Mouse (Mus musculus) cerebellum, adult 2 months (tissue): ENCODE data around the gene Cbr3. TPM values are rescaled to one million over a fixed set of nuclear protein-coding genes. Genes with fewer than 3 reads are reported as not detected.
A peak's percentile ranks its signal among the peaks of the same experiment; 100 is the strongest.

Experiments
- DNase-seq, 2 experiments: peaks; one replicate each; pipeline ENCODE4 v3.0.0; 2021
- H3K27ac ChIP-seq: fragments of 200-500 bp; 2 replicates; pipeline ENCODE4 v1.5.1; 2012; ENCODE audit warnings: low read length, control low read depth, inconsistent platforms; ENCODE audit not compliant: insufficient read depth
- H3K27me3 ChIP-seq: fragments of 200-500 bp; 2 replicates; pipeline ENCODE4 v1.6.1; 2012; ENCODE audit warnings: inconsistent platforms, mild to moderate bottlenecking, low read length, moderate library complexity; ENCODE audit not compliant: control insufficient read depth, insufficient read depth
- H3K4me1 ChIP-seq: fragments of 200-500 bp; 2 replicates; pipeline ENCODE4 v1.6.1; 2011; ENCODE audit warnings: low read length; ENCODE audit not compliant: control insufficient read depth, insufficient read depth
- H3K4me3 ChIP-seq: fragments of 200-500 bp; replicated peaks from 2 replicates; pipeline ENCODE3; 2011; ENCODE audit warnings: mild to moderate bottlenecking, low read depth, low read length, control low read depth; ENCODE audit not compliant: insufficient read depth
- CTCF ChIP-seq: fragments of 200-500 bp; IDR thresholded peaks from 2 replicates; pipeline ENCODE4 v1.5.1; 2011; ENCODE audit warnings: low read depth, mild to moderate bottlenecking, control low read depth, low read length, moderate library complexity, borderline replicate concordance; ENCODE audit not compliant: insufficient read depth
- POLR2A ChIP-seq: fragments of 200-500 bp; IDR thresholded peaks from 2 replicates; pipeline ENCODE4 v1.6.1; 2011; ENCODE audit warnings: low read length, control low read depth, borderline replicate concordance; ENCODE audit not compliant: insufficient read depth
- WGBS: fragments of 180-500 bp; shearing (Covaris S2); methylation state at CpG from one replicate; pipeline ENCODE4 v1.1.7; 2018; 5-methylcytosine and 5-hydroxymethylcytosine counted together
- polyA plus RNA-seq: library from polyadenylated mRNA; depleted of rRNA; stranded (reverse); fragments of >200 nt; gene quantifications from 2 replicates; pipeline ENCODE4 v1.2.3, GENCODE M21; 2012

Gene Cbr3
- polyA plus RNA-seq, 1 experiment: 6.2 TPM

DNA sequence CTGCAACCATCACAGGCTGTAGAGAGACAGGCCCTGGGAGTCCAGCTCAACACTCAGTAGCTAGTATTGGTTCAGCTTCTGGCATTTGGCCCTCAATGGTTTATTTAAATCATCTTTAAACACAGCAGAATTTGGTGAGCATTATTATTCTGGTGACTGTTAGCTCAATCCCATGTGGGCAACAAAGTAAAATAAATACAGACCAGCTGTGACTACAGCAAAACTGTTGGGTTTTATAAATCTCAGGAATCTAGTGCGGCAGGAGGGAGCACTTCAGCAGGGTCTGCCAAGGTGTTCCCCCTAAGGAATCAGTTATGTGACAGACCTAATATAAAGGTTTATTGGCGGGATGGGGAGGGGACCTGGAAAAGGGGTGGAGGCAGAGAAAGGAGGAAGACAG, 9.7 kb downstream of the Cbr3 start:
- no peak overlapping the region for H3K4me3 ChIP-seq
- WGBS: 89% methylated on average over 2 of the region's 2 CpGs
- TF ChIP-seq CTCF (no peak), POLR2A (no peak)
- H3K27me3 ChIP-seq: no peaks in the 10 kb centered on the region
- DNase-seq: no peak
- no peak overlapping the region for H3K27ac ChIP-seq
- peaks cover 2% of the 10 kb centered on the region; the same call in 1 of the 2 replicates for H3K4me1 ChIP-seq

DNA sequence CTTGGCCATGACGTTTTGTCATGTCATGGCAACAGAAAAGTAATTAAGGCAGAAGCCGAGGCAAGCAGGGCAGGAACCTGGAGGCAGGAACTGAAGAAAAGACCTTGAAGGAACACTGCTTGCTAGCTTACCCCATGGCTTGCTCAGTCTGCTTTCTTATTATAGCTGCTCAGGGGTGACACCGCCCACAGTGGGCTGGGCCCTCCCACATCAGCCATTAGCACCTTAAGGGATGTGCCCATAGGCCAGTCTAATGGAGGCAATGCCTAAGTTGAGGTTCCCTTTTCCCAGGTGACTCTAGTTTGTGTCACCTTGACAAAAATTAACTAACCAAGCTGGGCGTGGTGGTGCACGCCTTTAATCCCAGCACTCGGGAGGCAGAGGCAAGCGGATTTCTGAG, 24.1 kb downstream of the Cbr3 start:
- no peak for DNase-seq
- 97% methylated on average over 7 of the region's 7 CpGs for WGBS
- H3K4me1 ChIP-seq: no peaks in the 10 kb centered on the region
- no peak for TF ChIP-seq CTCF
- no peak for TF ChIP-seq POLR2A
- no peak overlapping the region for H3K4me3 ChIP-seq
- H3K27me3 ChIP-seq: no peaks in the 10 kb centered on the region
- no peak overlapping the region for H3K27ac ChIP-seq

DNA sequence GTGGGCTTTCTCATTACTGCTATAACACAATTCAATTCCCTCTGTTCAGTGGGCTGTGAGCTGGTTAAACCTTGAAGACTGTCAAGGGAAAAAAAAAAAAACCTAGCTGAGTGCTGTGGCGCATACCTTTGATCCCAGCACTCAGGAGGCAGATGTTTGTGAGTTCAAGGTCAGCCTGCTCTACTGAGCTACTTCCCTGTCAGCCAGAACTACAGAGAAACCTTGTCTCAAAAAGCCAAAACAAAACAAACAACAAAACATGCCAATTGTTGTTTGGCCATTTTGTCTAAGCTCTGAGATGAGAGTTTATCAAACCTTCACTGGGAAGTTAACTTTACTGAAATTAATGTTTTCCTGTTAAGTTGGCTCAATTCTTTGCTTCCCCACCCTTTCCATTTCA, 26.2 kb downstream of the Cbr3 start:
- DNase-seq: no peak
- no peak for TF ChIP-seq CTCF
- TF ChIP-seq POLR2A: no peak
- no peak overlapping the region for H3K27ac ChIP-seq
- no peaks in the 10 kb centered on the region for H3K4me1 ChIP-seq
- WGBS: 96% methylated on average over 1 of the region's 1 CpGs
- H3K27me3 ChIP-seq: no peaks in the 10 kb centered on the region
- H3K4me3 ChIP-seq: no peak overlapping the region

DNA sequence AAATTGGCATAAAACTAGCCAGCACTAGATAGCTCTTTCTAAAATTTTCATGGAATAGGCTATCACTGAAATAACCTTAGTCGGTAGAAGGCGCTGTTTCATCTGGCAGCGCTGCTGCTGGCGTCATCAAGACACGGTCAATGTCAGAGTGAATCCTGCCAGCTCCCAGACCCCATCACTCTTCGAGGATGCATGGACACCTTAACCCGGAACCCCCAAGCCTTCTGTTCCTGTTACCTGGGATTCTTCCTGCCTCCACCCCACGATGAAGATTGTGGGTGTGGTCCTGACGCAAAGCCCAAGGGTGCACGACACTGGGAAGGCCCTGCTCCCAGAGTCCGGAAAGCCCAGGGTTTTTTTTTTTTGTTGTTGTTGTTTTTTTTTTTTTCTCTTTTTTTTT, 27.9 kb downstream of the Cbr3 start:
- peak overlapping the region; percentile 63; the same call in 1 of the 2 replicates for H3K27ac ChIP-seq
- TF ChIP-seq POLR2A: peak; percentile 35; the same call in 1 of the 2 replicates
- TF ChIP-seq CTCF: peak; percentile 74
- H3K27me3 ChIP-seq: no peaks in the 10 kb centered on the region
- peak overlapping the region; percentile 85 for H3K4me3 ChIP-seq
- WGBS: under 1% methylated on average over 11 of the region's 11 CpGs
- DNase-seq: peak; percentile 85
- H3K4me1 ChIP-seq: peaks cover 8% of the 10 kb centered on the region; the same call in 1 of the 2 replicates

DNA sequence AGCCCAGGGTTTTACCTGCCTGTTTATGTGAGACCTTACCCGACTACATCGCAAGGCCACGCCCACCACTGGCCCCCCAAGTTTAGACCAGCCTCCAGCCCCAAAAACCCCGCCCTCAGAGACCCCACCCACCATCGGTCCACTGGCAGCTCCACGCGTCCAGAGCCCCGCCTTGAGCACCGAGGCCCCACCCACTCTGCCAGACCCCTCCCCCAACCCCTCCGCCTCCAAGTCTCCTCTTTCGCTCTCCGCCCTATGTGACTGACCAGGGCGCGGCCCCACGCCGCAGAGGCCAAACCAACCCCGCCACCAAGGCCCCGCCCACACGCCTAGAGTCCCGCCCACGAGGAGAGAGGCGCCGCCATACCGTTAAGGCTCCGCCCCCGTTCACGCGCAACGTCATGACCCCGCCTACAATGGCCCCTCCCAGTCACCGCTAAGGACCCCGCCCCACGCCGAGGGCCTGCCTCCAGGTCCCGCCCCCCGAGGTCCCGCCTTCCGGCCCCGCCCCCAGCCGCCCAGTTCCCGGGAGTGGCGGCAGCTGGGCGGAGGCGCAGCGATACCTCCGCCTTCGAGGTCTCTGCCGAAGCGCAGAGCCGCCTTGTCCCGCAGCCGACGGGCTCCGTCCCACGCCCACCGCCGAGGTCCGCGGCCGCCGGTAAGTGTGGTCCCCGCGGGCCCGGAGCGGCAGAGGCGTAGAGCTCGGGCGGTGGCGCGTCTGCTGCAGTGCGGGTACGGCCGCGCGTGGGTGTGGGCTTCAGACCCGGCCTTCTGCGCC, 28.6 kb downstream of the Cbr3 start, which contains the start of gene Dop1b:
TSS of gene Dop1b (plus strand) at position 494 of the 778 bp plus-strand sequence.
- under 1% methylated on average over 75 of the region's 77 CpGs for WGBS
- H3K27ac ChIP-seq: peak within 1 kb of the TSS; percentile 63
- DNase-seq: peak; percentile 98 to 100
- TF ChIP-seq POLR2A: peak; percentile 71
- no peak for TF ChIP-seq CTCF
- peak within 1 kb of the TSS; percentile 85 for H3K4me3 ChIP-seq
- H3K27me3 ChIP-seq: no peaks in the 10 kb centered on the region
- peaks cover 14% of the 10 kb centered on the region; the same call in 1 of the 2 replicates for H3K4me1 ChIP-seq

DNA sequence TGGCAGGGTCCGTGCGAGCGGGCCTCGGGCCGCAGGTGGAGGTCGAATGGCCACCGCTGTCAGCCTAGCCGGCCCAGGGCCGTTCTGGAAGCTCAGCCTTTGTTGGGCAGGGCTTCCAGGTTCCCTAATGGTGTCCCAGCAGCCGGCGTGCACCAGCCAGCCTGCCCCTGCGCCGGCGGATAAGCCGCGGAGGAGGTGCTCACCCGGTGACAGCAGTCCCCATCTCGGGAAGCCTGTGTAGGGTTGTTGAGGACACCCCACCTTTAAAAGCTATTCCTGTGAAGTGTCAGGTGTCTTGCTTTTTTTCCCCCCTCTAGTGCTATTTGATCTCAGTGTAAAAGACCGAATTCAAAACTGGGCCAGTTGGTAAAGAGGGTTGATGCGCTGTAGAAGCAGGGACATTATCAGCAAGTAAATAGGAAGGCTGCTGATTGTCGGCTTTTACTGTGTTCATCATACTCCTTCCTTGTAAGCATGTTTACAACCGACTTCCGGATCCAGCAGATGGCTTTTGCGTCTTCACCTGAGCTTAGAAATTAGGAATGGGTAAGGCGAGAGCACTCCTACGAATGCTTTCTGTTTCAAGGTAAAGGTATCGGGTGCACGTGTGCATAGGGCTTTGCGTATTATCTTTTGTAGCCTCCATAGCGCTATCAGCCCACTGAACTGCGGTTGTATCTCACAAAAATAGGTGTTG, 29.3 kb downstream of the Cbr3 start:
- Histone ChIP-seq H3K27me3 (no peaks in the 10 kb centered on the region), H3K27ac (peak overlapping the region; percentile 53), H3K4me1 (peaks cover 19% of the 10 kb centered on the region; the same call in 1 of the 2 replicates), H3K4me3 (peak overlapping the region; percentile 54)
- TF ChIP-seq CTCF (no peak), POLR2A (no peak)
- DNase-seq: no peak
- WGBS: 2% methylated on average over 31 of the region's 31 CpGs

DNA sequence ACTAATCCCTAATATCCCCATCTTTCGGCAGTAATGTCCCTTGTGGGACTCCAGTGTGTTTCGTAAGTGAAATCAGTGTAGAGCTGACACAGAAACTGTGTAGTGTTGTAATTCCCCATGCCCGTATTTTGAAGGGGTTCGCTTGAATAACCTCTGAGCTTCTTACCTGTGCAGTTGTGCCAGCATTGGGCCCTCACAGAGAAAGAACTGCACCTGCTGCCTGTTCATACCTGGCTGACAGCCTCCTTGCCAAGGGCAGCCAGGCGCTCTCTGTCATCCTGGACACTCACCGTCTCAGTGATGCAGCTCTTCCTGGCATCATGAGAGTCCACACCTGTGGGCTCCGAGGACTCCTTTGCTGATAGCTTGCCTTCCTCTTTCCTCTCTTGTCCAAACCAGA, 30.0 kb downstream of the Cbr3 start:
- 10% methylated on average over 7 of the region's 7 CpGs for WGBS
- Histone ChIP-seq H3K4me3 (peak overlapping the region; percentile 54), H3K27ac (peak overlapping the region; percentile 48), H3K27me3 (no peaks in the 10 kb centered on the region), H3K4me1 (peaks cover 25% of the 10 kb centered on the region)
- 0 out of 2 replicates have a peak, but pooled peaks have one; percentile 13 for TF ChIP-seq POLR2A
- TF ChIP-seq CTCF: no peak
- DNase-seq: peak; percentile 63 to 64

DNA sequence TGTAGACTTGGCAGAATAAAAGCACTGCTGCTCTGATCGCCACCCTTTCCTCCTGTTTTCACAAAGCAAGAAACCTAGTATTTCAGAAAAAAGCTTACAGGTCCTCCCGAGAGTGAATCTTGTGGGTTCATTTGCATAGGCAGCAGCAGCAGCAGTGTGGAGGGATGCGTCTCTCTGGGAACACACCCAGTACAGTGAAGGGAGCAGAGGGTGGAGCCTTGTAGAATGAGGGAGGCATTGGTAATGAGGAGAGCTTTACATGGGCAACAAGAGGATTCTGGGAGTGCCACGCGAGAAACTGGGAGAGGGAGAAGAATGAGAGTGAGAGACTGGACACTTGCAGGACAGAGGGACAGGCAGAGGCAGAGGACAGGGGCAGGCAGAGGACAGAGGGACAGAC, 31.4 kb downstream of the Cbr3 start:
- peaks cover 32% of the 10 kb centered on the region for H3K4me1 ChIP-seq
- DNase-seq: peak in 1 of 2 experiments; percentile 11
- no peak overlapping the region for H3K27ac ChIP-seq
- no peaks in the 10 kb centered on the region for H3K27me3 ChIP-seq
- 45% methylated on average over 5 of the region's 5 CpGs for WGBS
- TF ChIP-seq CTCF (no peak), POLR2A (no peak)
- no peak overlapping the region for H3K4me3 ChIP-seq
